Mouse (Mus musculus) forebrain, embryonic 15.5 days (tissue): Measurements from ENCODE around the gene Cfap161. TPM values are rescaled to one million over a fixed set of nuclear protein-coding genes. Genes with fewer than 3 reads are reported as not detected.

Source experiments
- ATAC-seq: fragments of 200-750 bp; cut with Nextera tagmentation; replicated peaks from 2 replicates; pipeline ENCODE4 v1.8.0; 2017; ENCODE audit warnings: mild to moderate bottlenecking, moderate TSS enrichment, moderate library complexity
- H3K27ac ChIP-seq: fragments of 300-500 bp; sonication (generic); replicated peaks from 2 replicates; pipeline ENCODE4 v1.5.1; 2015; ENCODE audit warnings: mild to moderate bottlenecking, inconsistent platforms
- H3K27me3 ChIP-seq: fragments of 300-500 bp; sonication (generic); 2 replicates; pipeline ENCODE4 v1.6.1; 2015; ENCODE audit warnings: inconsistent platforms
- H3K36me3 ChIP-seq: fragments of 300-500 bp; sonication (generic); 2 replicates; pipeline ENCODE4 v1.6.1; 2015; ENCODE audit warnings: mild to moderate bottlenecking, inconsistent platforms
- H3K4me1 ChIP-seq: fragments of 300-500 bp; sonication (generic); 2 replicates; pipeline ENCODE4 v1.6.1; 2015; ENCODE audit warnings: inconsistent platforms
- H3K4me2 ChIP-seq: fragments of 300-500 bp; sonication (generic); replicated peaks from 2 replicates; pipeline ENCODE4 v1.6.1; 2015; ENCODE audit warnings: mild to moderate bottlenecking, inconsistent platforms
- H3K4me3 ChIP-seq: fragments of 300-500 bp; sonication (generic); 2 replicates; pipeline ENCODE4 v1.5.1; 2015; ENCODE audit warnings: mild to moderate bottlenecking, inconsistent platforms
- H3K9ac ChIP-seq: fragments of 300-500 bp; sonication (generic); replicated peaks from 2 replicates; pipeline ENCODE4 v1.6.1; 2015; ENCODE audit warnings: mild to moderate bottlenecking, inconsistent platforms
- H3K9me3 ChIP-seq: fragments of 300-500 bp; sonication (generic); 2 replicates; pipeline ENCODE4 v1.6.1; 2016; ENCODE audit warnings: inconsistent platforms
- WGBS: fragments of 180-500 bp; shearing (Covaris S2); methylation state at CpG from one replicate; pipeline ENCODE4 v1.1.7; 2015; ENCODE audit warnings: mixed read lengths; 5-methylcytosine and 5-hydroxymethylcytosine counted together
- polyA plus RNA-seq: library from polyadenylated mRNA; unstranded; fragments of >200 nt; fragmentation: Nextera tagmentation; extraction: Ambion mirVana; gene quantifications from 2 replicates; pipeline ENCODE4 v1.2.1, GENCODE M21; 2015

The Cfap161 gene
- polyA plus RNA-seq, 1 experiment from 2014 or later: 1.5 TPM

DNA sequence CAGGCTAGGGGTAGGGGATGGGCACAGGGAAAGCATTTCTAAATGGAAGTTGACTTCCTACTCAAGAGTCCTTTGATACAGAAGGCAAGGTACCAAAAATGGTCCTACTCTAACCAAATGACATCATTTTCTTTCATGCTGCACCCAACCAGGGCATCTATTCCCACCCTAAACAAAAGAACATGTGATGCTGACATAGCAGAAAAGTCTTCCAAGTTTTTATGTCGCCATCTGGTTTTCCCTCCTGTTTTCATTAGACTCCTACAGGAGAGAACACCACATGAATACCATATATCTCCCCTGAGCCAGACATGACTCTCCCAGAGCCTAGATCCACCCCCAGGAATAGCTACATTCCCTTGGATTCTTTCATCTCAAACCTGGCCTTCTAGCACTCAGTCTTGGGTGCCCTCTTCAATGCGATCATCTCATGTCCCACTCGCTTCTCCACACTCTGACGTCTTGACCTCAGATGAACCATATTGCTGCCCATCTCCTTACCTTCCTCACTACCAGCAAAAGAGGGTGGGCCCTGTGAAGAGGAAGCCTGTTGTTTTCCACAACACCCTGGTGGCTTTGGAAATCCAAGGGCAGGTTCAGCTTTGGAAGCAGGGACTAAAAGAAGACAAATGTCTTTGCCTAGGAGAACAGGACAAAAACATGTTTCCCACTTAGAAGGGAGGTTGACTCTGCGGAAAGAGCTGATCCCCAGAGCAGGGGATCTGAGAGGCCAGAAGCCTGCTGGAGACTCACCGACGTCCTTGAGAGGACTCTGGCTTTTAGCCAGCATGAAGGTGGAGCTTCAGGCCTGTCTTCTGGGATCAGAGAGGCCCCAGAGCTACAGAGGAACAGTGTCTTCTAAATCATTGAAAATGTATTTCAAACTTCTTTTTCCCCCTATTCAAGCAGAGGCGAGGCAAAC lies 6.1 kb upstream of the Cfap161 start:
- Histone ChIP-seq H3K36me3 (no peaks in the 10 kb centered on the region), H3K4me1 (0 out of 2 replicates have a peak, but pooled peaks cover 6% of the 10 kb centered on the region), H3K27me3 (no peaks in the 10 kb centered on the region), H3K4me3 (no peak overlapping the region), H3K9me3 (no peaks in the 10 kb centered on the region), H3K27ac (no peak overlapping the region), H3K4me2 (no peak overlapping the region), H3K9ac (no peak overlapping the region)
- no peak for ATAC-seq
- WGBS: 84% methylated on average over 8 of the region's 8 CpGs

DNA sequence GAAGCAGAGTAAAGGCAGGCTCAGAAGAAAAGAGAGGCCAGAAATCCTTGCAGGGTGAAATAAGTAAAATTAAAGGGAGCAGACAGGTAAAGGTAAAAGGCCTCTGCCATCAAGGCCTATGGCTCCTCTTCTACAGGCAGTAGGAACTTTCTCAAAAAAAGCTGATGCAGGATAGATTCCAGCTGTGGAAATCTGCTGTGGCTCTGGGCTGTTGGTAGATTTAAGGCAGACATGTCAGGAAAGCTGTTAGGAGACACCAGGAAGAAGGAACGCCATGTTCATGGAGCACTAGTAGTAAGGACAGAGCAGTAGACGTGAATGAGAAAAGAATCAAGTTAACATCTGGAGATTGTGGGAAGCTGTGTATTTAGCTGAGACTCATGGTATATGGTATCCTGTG lies 5.4 kb upstream of the Cfap161 start:
- H3K9me3 ChIP-seq: no peaks in the 10 kb centered on the region
- no peak overlapping the region for H3K27ac ChIP-seq
- H3K4me1 ChIP-seq: 0 out of 2 replicates have a peak, but pooled peaks cover 9% of the 10 kb centered on the region
- no peak overlapping the region for H3K4me2 ChIP-seq
- no peak for ATAC-seq
- no peak overlapping the region for H3K4me3 ChIP-seq
- no peak overlapping the region for H3K9ac ChIP-seq
- WGBS: 97% methylated on average over 2 of the region's 2 CpGs
- H3K36me3 ChIP-seq: no peaks in the 10 kb centered on the region
- H3K27me3 ChIP-seq: no peaks in the 10 kb centered on the region

DNA sequence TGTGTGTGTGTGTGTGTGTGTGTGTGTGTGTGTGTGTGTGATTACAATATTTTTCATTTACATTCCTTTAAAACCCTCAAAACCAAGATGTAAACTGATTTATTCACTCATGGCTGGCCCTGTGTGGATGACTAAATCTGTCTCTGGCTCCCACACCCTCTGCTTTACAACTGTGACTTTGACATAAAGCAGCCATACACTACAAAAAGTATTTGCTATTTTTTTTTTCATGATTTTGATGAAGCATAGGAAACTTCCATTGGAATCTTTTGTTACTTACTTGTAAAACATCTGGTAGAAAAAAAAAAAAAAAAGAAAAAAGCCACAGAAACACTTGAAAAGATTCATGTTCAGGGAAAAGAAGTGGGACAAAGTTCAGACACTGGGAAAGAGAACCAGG lies 3.3 kb upstream of the Cfap161 start:
- Histone ChIP-seq H3K27ac (no peak overlapping the region), H3K36me3 (no peaks in the 10 kb centered on the region), H3K9me3 (no peaks in the 10 kb centered on the region), H3K9ac (no peak overlapping the region), H3K4me2 (no peak overlapping the region), H3K27me3 (no peaks in the 10 kb centered on the region), H3K4me1 (peaks cover 15% of the 10 kb centered on the region; the same call in 1 of the 2 replicates), H3K4me3 (no peak overlapping the region)
- no peak for ATAC-seq

DNA sequence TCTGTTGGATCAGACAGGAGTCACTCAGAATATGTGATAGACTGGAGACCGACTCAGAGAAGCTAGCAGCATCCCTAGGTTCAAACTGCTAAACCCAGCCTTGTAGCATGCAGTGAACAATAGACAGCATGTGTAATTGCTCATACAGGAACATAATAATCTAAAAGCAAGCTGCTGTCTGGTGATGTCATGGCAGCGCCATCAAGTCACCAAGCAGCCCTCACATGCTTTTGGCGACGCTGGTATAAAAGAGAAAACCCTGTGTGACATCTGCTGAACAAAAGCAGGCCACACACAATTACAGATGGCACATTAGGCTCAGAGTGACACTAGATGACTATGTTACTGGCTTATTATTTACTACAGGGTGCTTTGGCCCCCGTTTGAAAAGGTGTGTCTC lies 1.5 kb upstream of the Cfap161 start:
- Histone ChIP-seq H3K27ac (no peak overlapping the region), H3K9ac (no peak overlapping the region), H3K36me3 (no peaks in the 10 kb centered on the region), H3K27me3 (no peaks in the 10 kb centered on the region), H3K4me3 (no peak overlapping the region), H3K4me1 (peaks cover 15% of the 10 kb centered on the region; the same call in 1 of the 2 replicates), H3K4me2 (no peak overlapping the region), H3K9me3 (no peaks in the 10 kb centered on the region)
- peak; percentile 23; the same call in 1 of the 2 replicates for ATAC-seq
- WGBS: 32% methylated on average over 5 of the region's 5 CpGs

DNA sequence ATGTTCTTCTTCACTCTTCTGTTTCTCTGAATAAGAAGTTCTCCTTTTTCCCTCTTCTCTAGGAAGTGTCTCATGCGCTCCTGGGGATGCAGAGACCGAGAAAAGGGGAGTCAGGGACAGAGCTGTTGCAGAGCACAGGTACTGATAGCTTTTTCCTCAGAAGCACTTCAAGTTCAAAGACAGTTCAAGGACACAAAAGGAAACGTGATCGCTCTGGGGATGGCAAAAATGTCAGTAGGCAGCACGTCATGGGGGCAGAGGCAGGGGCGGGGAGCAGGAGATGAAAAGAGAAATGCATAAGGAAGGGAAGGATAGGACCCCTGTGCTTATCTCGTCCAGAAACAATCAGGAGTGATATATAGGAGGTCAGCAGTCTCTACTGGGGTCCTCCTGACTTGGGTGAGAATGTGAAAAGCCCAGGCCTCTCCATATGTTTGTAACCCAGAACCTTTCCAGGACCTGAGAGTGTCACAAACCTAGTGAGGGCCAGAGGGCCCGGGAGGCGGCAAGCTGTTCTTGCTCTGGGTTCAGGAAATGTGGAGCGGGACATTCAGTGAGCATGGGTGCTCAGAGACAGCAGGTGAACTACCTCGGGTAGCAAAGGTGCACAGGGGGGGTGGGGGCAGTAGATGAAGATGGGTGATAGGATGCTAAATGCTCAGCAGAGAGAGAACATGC lies 535 bp downstream of the Cfap161 start:
- Histone ChIP-seq H3K9me3 (no peaks in the 10 kb centered on the region), H3K27me3 (no peaks in the 10 kb centered on the region), H3K4me1 (peaks cover 15% of the 10 kb centered on the region; the same call in 1 of the 2 replicates), H3K27ac (no peak overlapping the region), H3K36me3 (no peaks in the 10 kb centered on the region), H3K4me2 (0 out of 2 replicates have a peak overlapping the region, but pooled peaks have one; percentile 11), H3K9ac (no peak overlapping the region), H3K4me3 (no peak overlapping the region)
- 43% methylated on average over 11 of the region's 11 CpGs for WGBS
- no peak for ATAC-seq

DNA sequence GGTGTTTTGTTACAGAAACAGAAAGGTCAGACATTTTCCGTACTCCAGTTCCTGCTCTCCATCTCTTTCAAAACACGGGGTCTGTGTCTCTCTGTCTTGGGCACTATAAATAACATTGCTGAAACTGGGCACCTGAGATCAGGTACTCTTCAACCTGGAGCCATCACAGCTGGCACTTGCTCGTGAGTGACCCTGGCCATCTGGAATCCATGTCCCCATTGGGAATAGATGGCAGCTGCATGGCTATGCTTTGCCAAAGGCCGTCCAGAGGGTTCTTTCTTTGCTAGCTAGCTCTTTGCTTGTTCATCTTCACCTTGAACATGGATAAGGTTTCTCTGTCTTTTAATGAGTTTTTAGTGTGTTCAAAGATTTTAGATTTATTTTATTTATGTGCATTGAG lies 13.8 kb downstream of the Cfap161 start:
- Histone ChIP-seq H3K9ac (no peak overlapping the region), H3K36me3 (no peaks in the 10 kb centered on the region), H3K27ac (no peak overlapping the region), H3K4me3 (no peak overlapping the region), H3K9me3 (no peaks in the 10 kb centered on the region), H3K4me2 (no peak overlapping the region), H3K27me3 (no peaks in the 10 kb centered on the region), H3K4me1 (no peaks in the 10 kb centered on the region)
- ATAC-seq: no peak
- WGBS: 89% methylated on average over 4 of the region's 4 CpGs

DNA sequence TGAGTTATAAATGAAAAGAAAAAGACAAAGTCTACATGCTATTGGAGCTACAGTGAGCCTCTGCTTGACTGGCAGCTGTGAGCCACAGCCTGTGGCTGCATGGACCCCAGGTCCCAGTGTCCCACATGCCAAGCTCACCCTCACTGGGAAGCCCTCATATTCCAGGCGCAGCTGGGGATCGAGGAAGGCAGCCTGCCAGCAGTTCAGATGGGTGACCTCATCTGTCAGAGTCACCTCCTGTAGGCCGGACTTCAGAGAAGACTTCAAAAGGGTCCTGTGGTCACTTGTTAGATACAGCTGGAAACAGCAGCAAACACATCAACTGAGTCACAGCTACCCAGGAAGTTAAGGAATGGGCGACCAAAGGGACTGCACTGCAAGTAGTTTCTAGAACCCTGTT lies 14.7 kb downstream of the Cfap161 start:
- no peaks in the 10 kb centered on the region for H3K9me3 ChIP-seq
- no peaks in the 10 kb centered on the region for H3K36me3 ChIP-seq
- H3K9ac ChIP-seq: no peak overlapping the region
- H3K4me1 ChIP-seq: no peaks in the 10 kb centered on the region
- no peak overlapping the region for H3K27ac ChIP-seq
- no peaks in the 10 kb centered on the region for H3K27me3 ChIP-seq
- no peak for ATAC-seq
- no peak overlapping the region for H3K4me2 ChIP-seq
- 78% methylated on average over 4 of the region's 4 CpGs for WGBS
- H3K4me3 ChIP-seq: no peak overlapping the region

DNA sequence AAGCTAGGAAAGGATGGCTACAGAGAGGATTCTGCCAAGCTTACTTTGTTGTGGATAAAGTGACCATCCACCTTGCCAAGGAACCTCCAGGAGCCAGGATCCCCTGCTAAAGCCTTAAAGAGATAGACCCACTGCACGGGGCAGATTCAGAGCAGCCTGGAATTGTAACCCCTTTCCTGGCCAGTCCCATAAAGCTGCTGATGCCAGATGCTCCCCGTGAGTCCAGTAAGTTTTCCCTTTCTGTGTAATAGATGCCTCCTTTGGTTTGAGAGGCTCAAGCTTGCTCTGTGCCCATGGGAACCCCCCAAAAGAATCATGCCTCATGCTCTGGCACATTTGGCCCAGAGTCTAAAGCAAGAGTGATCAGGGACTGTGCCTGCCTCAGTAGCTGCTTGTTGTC lies 15.7 kb downstream of the Cfap161 start:
- no peaks in the 10 kb centered on the region for H3K4me1 ChIP-seq
- no peak overlapping the region for H3K4me2 ChIP-seq
- 73% methylated on average over 2 of the region's 2 CpGs for WGBS
- H3K9me3 ChIP-seq: no peaks in the 10 kb centered on the region
- no peak for ATAC-seq
- H3K36me3 ChIP-seq: no peaks in the 10 kb centered on the region
- H3K9ac ChIP-seq: no peak overlapping the region
- H3K27ac ChIP-seq: no peak overlapping the region
- H3K27me3 ChIP-seq: no peaks in the 10 kb centered on the region
- H3K4me3 ChIP-seq: no peak overlapping the region

DNA sequence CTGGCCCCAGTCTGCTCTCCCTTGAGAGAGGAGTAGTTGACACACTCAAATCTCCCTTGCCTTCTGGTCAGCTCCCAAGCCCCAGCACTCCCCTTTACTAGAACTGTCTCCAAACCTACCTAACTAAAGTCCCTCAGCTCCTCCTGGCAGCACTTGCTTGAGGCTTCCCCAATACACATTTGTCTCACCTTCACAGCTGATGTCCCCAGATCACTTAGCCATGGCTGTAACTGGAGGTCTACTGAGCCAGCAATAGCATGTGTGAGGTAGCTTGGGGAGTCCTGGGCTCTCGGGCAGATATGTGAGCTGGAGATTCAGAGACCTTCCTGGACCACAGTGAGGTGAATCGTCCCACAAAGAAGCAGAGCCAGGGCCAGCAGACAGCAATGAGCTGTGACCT lies 16.2 kb downstream of the Cfap161 start:
- H3K4me3 ChIP-seq: no peak overlapping the region
- no peak overlapping the region for H3K4me2 ChIP-seq
- H3K9ac ChIP-seq: no peak overlapping the region
- WGBS: 82% methylated on average over 2 of the region's 2 CpGs
- no peak overlapping the region for H3K27ac ChIP-seq
- H3K4me1 ChIP-seq: no peaks in the 10 kb centered on the region
- H3K27me3 ChIP-seq: no peaks in the 10 kb centered on the region
- no peaks in the 10 kb centered on the region for H3K36me3 ChIP-seq
- no peaks in the 10 kb centered on the region for H3K9me3 ChIP-seq
- ATAC-seq: no peak

DNA sequence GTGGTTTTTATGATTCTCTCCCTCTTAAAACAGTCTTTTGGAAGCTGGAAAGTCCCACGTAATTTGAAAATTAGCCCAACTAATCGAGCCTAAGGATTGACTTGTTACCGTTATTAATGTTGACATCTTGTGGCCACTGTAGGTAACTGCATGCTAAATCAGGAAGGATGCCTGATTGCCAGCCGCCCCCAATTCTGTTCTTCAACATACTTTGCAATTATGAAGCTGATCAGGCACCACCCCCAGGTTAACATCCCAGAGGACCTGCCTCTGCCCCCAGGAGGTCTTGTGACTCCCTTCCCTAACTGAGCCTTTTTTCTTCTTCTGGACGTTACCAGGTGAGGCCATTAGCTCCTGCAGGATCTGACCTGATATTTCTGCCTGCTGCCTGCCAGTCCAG lies 20.0 kb downstream of the Cfap161 start:
- WGBS: 35% methylated on average over 5 of the region's 5 CpGs
- Histone ChIP-seq H3K4me1 (no peaks in the 10 kb centered on the region), H3K27me3 (no peaks in the 10 kb centered on the region), H3K27ac (no peak overlapping the region), H3K4me3 (no peak overlapping the region), H3K4me2 (no peak overlapping the region), H3K36me3 (no peaks in the 10 kb centered on the region), H3K9me3 (no peaks in the 10 kb centered on the region), H3K9ac (no peak overlapping the region)
- no peak for ATAC-seq

DNA sequence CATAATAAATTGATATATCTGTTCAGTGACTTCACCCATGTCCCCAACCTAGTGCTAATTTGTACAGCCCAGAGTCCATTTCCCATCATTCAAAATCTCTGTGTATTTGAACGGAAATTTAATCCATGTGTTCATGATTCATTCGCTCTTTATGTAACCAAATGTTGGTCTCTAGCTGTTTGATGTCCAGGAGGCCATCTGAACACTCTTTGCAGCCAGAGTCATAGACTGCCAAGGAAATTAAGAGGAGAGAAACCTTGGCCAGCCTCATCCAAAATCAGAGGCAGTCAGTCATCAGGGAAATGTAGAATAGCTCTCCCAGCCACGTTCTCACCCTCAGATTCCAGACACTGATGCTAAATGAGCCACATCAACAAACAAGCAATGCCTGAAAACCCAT lies 31.0 kb downstream of the Cfap161 start:
- H3K4me2 ChIP-seq: no peak overlapping the region
- no peaks in the 10 kb centered on the region for H3K36me3 ChIP-seq
- no peak for ATAC-seq
- H3K4me1 ChIP-seq: no peaks in the 10 kb centered on the region
- no peak overlapping the region for H3K27ac ChIP-seq
- no peak overlapping the region for H3K9ac ChIP-seq
- WGBS: 76% methylated on average over 3 of the region's 3 CpGs
- no peaks in the 10 kb centered on the region for H3K9me3 ChIP-seq
- H3K4me3 ChIP-seq: no peak overlapping the region
- H3K27me3 ChIP-seq: no peaks in the 10 kb centered on the region

DNA sequence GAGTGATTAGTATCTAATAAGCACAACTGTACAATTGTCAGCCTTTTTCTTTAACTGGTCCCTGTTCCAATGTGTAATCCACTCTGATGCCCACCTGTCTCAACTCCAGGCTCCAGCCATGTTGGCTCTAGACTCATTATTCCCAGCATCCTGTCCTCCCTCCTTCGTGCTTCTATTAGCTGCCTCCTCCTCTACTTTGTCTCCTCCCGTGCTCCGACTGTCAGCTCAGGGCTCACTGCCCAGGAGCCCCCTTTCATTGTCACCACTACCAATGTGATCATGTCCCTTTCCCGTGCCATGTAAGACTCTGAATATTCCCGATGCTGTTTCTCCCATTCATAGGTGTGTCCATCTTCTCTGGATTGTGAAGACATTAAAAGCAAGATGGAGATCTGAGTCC lies 32.3 kb downstream of the Cfap161 start:
- no peak overlapping the region for H3K4me3 ChIP-seq
- H3K27me3 ChIP-seq: no peaks in the 10 kb centered on the region
- no peak overlapping the region for H3K4me2 ChIP-seq
- ATAC-seq: no peak
- no peak overlapping the region for H3K27ac ChIP-seq
- H3K9ac ChIP-seq: no peak overlapping the region
- H3K36me3 ChIP-seq: no peaks in the 10 kb centered on the region
- WGBS: 82% methylated on average over 5 of the region's 5 CpGs
- H3K4me1 ChIP-seq: no peaks in the 10 kb centered on the region
- H3K9me3 ChIP-seq: no peaks in the 10 kb centered on the region
